Mouse (Mus musculus) adrenal gland, postnatal 36 days (tissue): ENCODE measurements at regions not wholly inside any gene's neighbourhood (a gene's known extent, or its start where the extent isn't known, plus 50 kb on each side); places are given as distances from the start of the nearest gene placed in this dataset.
A peak's percentile ranks its signal among the peaks of the same experiment; 100 is the strongest.

Source experiments
- DNase-seq, 2 experiments: peaks; one replicate each; pipeline ENCODE4 v3.0.0; 2021; ENCODE audit warnings: mixed read lengths in 1 of 2

- no peak for DNase-seq
These were observed 60.4 kb upstream of the Scaf11 start for GRCm38 (mm10) chr15:96521125-96521455.

- peak; percentile 40 to 48 for DNase-seq
These were observed 59.9 kb upstream of the Scaf11 start for GRCm38 (mm10) chr15:96520412-96521124.

GRCm38 (mm10) chr15:96518156-96518555 is 57.5 kb upstream of the Scaf11 start:
- no peak for DNase-seq

DNA sequence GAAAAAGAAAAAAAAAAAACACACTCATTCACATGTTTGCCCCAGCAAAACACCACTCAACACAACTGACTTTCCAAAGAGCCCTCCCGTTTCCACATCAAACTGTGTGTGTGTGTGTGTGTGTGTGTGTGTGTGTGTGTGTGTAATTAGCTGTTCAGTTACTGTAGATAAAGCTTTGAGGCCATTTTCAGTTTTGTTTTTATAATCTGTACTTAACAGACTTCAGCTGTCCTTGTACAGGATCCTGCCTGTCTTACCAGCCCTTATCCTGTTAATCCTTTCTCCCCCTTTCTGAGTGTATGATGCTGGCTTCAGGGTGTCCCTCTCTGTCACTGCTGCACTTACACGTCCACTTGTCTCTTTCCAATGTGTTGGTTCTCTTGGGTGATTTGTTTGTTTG is 55.0 kb upstream of the Scaf11 start:
- no peak for DNase-seq

GRCm38 (mm10) chr15:96512636-96513035 is 52.0 kb upstream of the Scaf11 start:
- DNase-seq, result no peak
